Mouse (Mus musculus): Measurements from ENCODE around the gene Ndufs7. TPM values are rescaled to one million over a fixed set of nuclear protein-coding genes. Genes with fewer than 3 reads are reported as not detected.

Ndufs7 gene
- total RNA-seq, 1 experiment from 2014 or later, result 243 TPM

- DNase-seq, result no peak
Measured at GRCm38 (mm10) chr10:80262169-80262568, 13.2 kb downstream of the Ndufs7 start.

GRCm38 (mm10) chr10:80262776-80263365 is 13.9 kb downstream of the Ndufs7 start:
- no peak for DNase-seq

GRCm38 (mm10) chr10:80264341-80265148 is 15.6 kb downstream of the Ndufs7 start:
- DNase-seq, result peak; percentile 99

GRCm38 (mm10) chr10:80265149-80265486 is 16.2 kb downstream of the Ndufs7 start:
- no peak for DNase-seq

- DNase-seq, result no peak
Measured at GRCm38 (mm10) chr10:80270099-80270498, 21.2 kb downstream of the Ndufs7 start.

GRCm38 (mm10) chr10:80270734-80271181 is 21.8 kb downstream of the Ndufs7 start:
- DNase-seq, result peak; percentile 61

GRCm38 (mm10) chr10:80271186-80271843 is 22.4 kb downstream of the Ndufs7 start:
- DNase-seq, result no peak

GRCm38 (mm10) chr10:80271870-80272585 is 23.1 kb downstream of the Ndufs7 start:
- DNase-seq, result no peak

GRCm38 (mm10) chr10:80273847-80274246 is 24.9 kb downstream of the Ndufs7 start:
- DNase-seq, result no peak

- DNase-seq, result no peak
Measured at GRCm38 (mm10) chr10:80276238-80276637, 27.3 kb downstream of the Ndufs7 start.

- DNase-seq, result no peak
Measured at GRCm38 (mm10) chr10:80278390-80278789, 29.5 kb downstream of the Ndufs7 start.

GRCm38 (mm10) chr10:80279273-80279672 is 30.4 kb downstream of the Ndufs7 start:
- no peak for DNase-seq

- DNase-seq, result peak; percentile 49
Measured at GRCm38 (mm10) chr10:80281304-80281703, 32.4 kb downstream of the Ndufs7 start.

GRCm38 (mm10) chr10:80281921-80282371 is 33.0 kb downstream of the Ndufs7 start:
- peak; percentile 59 for DNase-seq

- DNase-seq, result no peak
Measured at GRCm38 (mm10) chr10:80282481-80283441, 33.8 kb downstream of the Ndufs7 start.

- DNase-seq, result peak; percentile 56
Measured at GRCm38 (mm10) chr10:80285222-80286070, 36.5 kb downstream of the Ndufs7 start.

GRCm38 (mm10) chr10:80288097-80288496 is 39.2 kb downstream of the Ndufs7 start:
- no peak for DNase-seq

- no peak for DNase-seq
Measured at GRCm38 (mm10) chr10:80288657-80289056, 39.7 kb downstream of the Ndufs7 start.

- DNase-seq, result peak; percentile 95
Measured at GRCm38 (mm10) chr10:80292251-80293146, 43.6 kb downstream of the Ndufs7 start, which contains the start of gene Rps15. Gene Rps15 (plus strand): TSS chr10:80292453.

Data from adrenal gland, postnatal 25 days (tissue).